Mouse (Mus musculus) megakaryocyte, embryonic 14.5 days (primary cell): ENCODE measurements around the gene Grik3.

Experiments used
- FLI1 ChIP-seq: IDR thresholded peaks from 2 replicates; pipeline ENCODE4 v1.6.1; 2012; ENCODE audit warnings: low read length, inconsistent platforms, mixed read lengths
- GATA1 ChIP-seq: IDR thresholded peaks from 3 replicates; pipeline ENCODE4 v1.6.1; 2012; ENCODE audit warnings: mixed read lengths, low read length, inconsistent platforms, borderline replicate concordance

- TF ChIP-seq GATA1 (no peak), FLI1 (no peak)
These were observed 28.4 kb downstream of the Grik3 start for GRCm38 (mm10) chr4:125518861-125519260.
